Mouse (Mus musculus) hindbrain, embryonic 13.5 days (tissue): ENCODE data around the gene Kctd6. TPM values are rescaled to one million over a fixed set of nuclear protein-coding genes. Genes with fewer than 3 reads are reported as not detected.

Experiments
- ATAC-seq: fragments of 200-750 bp; cut with Nextera tagmentation; 2 replicates; pipeline ENCODE4 v1.8.0; 2017; ENCODE audit warnings: moderate TSS enrichment; ENCODE audit not compliant: low FRiP score
- H3K27ac ChIP-seq: fragments of 300-500 bp; sonication (generic); 2 replicates; pipeline ENCODE4 v1.5.1; 2015; ENCODE audit warnings: inconsistent platforms, mild to moderate bottlenecking, moderate library complexity
- H3K27me3 ChIP-seq: fragments of 300-500 bp; sonication (generic); 2 replicates; pipeline ENCODE4 v1.6.1; 2015; ENCODE audit warnings: mild to moderate bottlenecking, inconsistent platforms
- H3K36me3 ChIP-seq: fragments of 300-500 bp; sonication (generic); 2 replicates; pipeline ENCODE4 v1.6.1; 2015; ENCODE audit warnings: mild to moderate bottlenecking, inconsistent platforms
- H3K4me1 ChIP-seq: fragments of 300-500 bp; sonication (generic); replicated peaks from 2 replicates; pipeline ENCODE4 v1.6.1; 2015; ENCODE audit warnings: inconsistent platforms
- H3K4me2 ChIP-seq: fragments of 300-500 bp; sonication (generic); 2 replicates; pipeline ENCODE4 v1.6.1; 2015; ENCODE audit warnings: inconsistent platforms, mild to moderate bottlenecking, moderate library complexity
- H3K4me3 ChIP-seq: fragments of 300-500 bp; sonication (generic); 2 replicates; pipeline ENCODE4 v1.5.1; 2015; ENCODE audit warnings: mild to moderate bottlenecking, inconsistent platforms
- H3K9ac ChIP-seq: fragments of 300-500 bp; sonication (generic); 2 replicates; pipeline ENCODE4 v1.6.1; 2015; ENCODE audit warnings: mild to moderate bottlenecking, inconsistent platforms
- H3K9me3 ChIP-seq: fragments of 300-500 bp; sonication (generic); 2 replicates; pipeline ENCODE4 v1.6.1; 2016; ENCODE audit warnings: inconsistent platforms
- WGBS: fragments of 180-500 bp; shearing (Covaris S2); methylation state at CpG from one replicate; pipeline ENCODE4 v1.1.7; 2015; 5-methylcytosine and 5-hydroxymethylcytosine counted together
- polyA plus RNA-seq: library from polyadenylated mRNA; unstranded; fragments of >200 nt; fragmentation: Nextera tagmentation; extraction: Ambion mirVana; gene quantifications from 2 replicates; pipeline ENCODE4 v1.2.1, GENCODE M21; 2015

Kctd6 gene
- polyA plus RNA-seq, 1 experiment from 2014 or later: 5.1 TPM

- Histone ChIP-seq H3K4me3 (no peak overlapping the region), H3K4me2 (no peak overlapping the region), H3K36me3 (no peaks in the 10 kb centered on the region), H3K9me3 (no peaks in the 10 kb centered on the region), H3K4me1 (no peaks in the 10 kb centered on the region), H3K9ac (no peak overlapping the region), H3K27ac (no peak overlapping the region), H3K27me3 (no peaks in the 10 kb centered on the region)
- WGBS: 62% methylated on average over 5 of the region's 5 CpGs
- no peak; the same call in 1 of the 2 replicates for ATAC-seq
Measured at GRCm38 (mm10) chr14:8242388-8242920, 28.5 kb downstream of the Kctd6 start.

GRCm38 (mm10) chr14:8243136-8243888 is 29.4 kb downstream of the Kctd6 start:
- 74% methylated on average over 8 of the region's 8 CpGs for WGBS
- ATAC-seq: no peak

GRCm38 (mm10) chr14:8244211-8244611 is 30.3 kb downstream of the Kctd6 start:
- no peaks in the 10 kb centered on the region for H3K27me3 ChIP-seq
- H3K9me3 ChIP-seq: no peaks in the 10 kb centered on the region
- H3K4me2 ChIP-seq: no peak overlapping the region
- H3K4me1 ChIP-seq: no peaks in the 10 kb centered on the region
- 82% methylated on average over 5 of the region's 5 CpGs for WGBS
- no peaks in the 10 kb centered on the region for H3K36me3 ChIP-seq
- no peak overlapping the region for H3K4me3 ChIP-seq
- no peak overlapping the region for H3K9ac ChIP-seq
- no peak for ATAC-seq
- H3K27ac ChIP-seq: no peak overlapping the region

More at GRCm38 (mm10) chr14:8243136-8243888, 29.4 kb downstream of the Kctd6 start:
- Histone ChIP-seq H3K36me3 (no peaks in the 10 kb centered on the region), H3K4me1 (no peaks in the 10 kb centered on the region), H3K9me3 (no peaks in the 10 kb centered on the region), H3K27me3 (no peaks in the 10 kb centered on the region), H3K4me3 (no peak overlapping the region), H3K9ac (no peak overlapping the region), H3K27ac (no peak overlapping the region; the same call in 1 of the 2 replicates), H3K4me2 (no peak overlapping the region)

- no peaks in the 10 kb centered on the region for H3K9me3 ChIP-seq
- no peak overlapping the region for H3K4me3 ChIP-seq
- H3K9ac ChIP-seq: no peak overlapping the region
- H3K36me3 ChIP-seq: no peaks in the 10 kb centered on the region
- 78% methylated on average over 8 of the region's 8 CpGs for WGBS
- no peak for ATAC-seq
- H3K27ac ChIP-seq: no peak overlapping the region
- H3K4me2 ChIP-seq: no peak overlapping the region
- no peaks in the 10 kb centered on the region for H3K27me3 ChIP-seq
- no peaks in the 10 kb centered on the region for H3K4me1 ChIP-seq
Measured at GRCm38 (mm10) chr14:8246878-8247277, 32.9 kb downstream of the Kctd6 start.

GRCm38 (mm10) chr14:8249206-8249605 is 35.3 kb downstream of the Kctd6 start:
- Histone ChIP-seq H3K27me3 (no peaks in the 10 kb centered on the region), H3K4me2 (no peak overlapping the region), H3K4me3 (no peak overlapping the region), H3K36me3 (no peaks in the 10 kb centered on the region), H3K9me3 (no peaks in the 10 kb centered on the region), H3K27ac (no peak overlapping the region), H3K4me1 (no peaks in the 10 kb centered on the region), H3K9ac (no peak overlapping the region)
- WGBS: 90% methylated on average over 1 of the region's 1 CpGs
- ATAC-seq: no peak

GRCm38 (mm10) chr14:8250141-8250871 is 36.4 kb downstream of the Kctd6 start:
- Histone ChIP-seq H3K27me3 (no peaks in the 10 kb centered on the region), H3K4me1 (no peaks in the 10 kb centered on the region), H3K36me3 (no peaks in the 10 kb centered on the region), H3K27ac (no peak overlapping the region), H3K9me3 (no peaks in the 10 kb centered on the region), H3K9ac (no peak overlapping the region), H3K4me3 (no peak overlapping the region), H3K4me2 (no peak overlapping the region)
- ATAC-seq: no peak
- 93% methylated on average over 9 of the region's 9 CpGs for WGBS

- H3K4me2 ChIP-seq: no peak overlapping the region
- WGBS: 85% methylated on average over 8 of the region's 8 CpGs
- H3K4me3 ChIP-seq: no peak overlapping the region
- no peaks in the 10 kb centered on the region for H3K4me1 ChIP-seq
- no peaks in the 10 kb centered on the region for H3K36me3 ChIP-seq
- H3K9ac ChIP-seq: no peak overlapping the region
- ATAC-seq: no peak
- no peaks in the 10 kb centered on the region for H3K27me3 ChIP-seq
- no peaks in the 10 kb centered on the region for H3K9me3 ChIP-seq
- H3K27ac ChIP-seq: no peak overlapping the region
Measured at GRCm38 (mm10) chr14:8251330-8251885, 37.5 kb downstream of the Kctd6 start.

GRCm38 (mm10) chr14:8255076-8255729 is 41.3 kb downstream of the Kctd6 start:
- H3K36me3 ChIP-seq: no peaks in the 10 kb centered on the region
- H3K4me1 ChIP-seq: no peaks in the 10 kb centered on the region
- H3K9ac ChIP-seq: no peak overlapping the region
- H3K9me3 ChIP-seq: no peaks in the 10 kb centered on the region
- no peak for ATAC-seq
- H3K4me3 ChIP-seq: no peak overlapping the region
- WGBS: 77% methylated on average over 7 of the region's 7 CpGs
- no peak overlapping the region for H3K27ac ChIP-seq
- H3K4me2 ChIP-seq: no peak overlapping the region
- H3K27me3 ChIP-seq: no peaks in the 10 kb centered on the region

GRCm38 (mm10) chr14:8256072-8256471 is 42.1 kb downstream of the Kctd6 start:
- Histone ChIP-seq H3K4me3 (no peak overlapping the region), H3K4me2 (no peak overlapping the region), H3K36me3 (no peaks in the 10 kb centered on the region), H3K9ac (no peak overlapping the region), H3K9me3 (no peaks in the 10 kb centered on the region), H3K4me1 (no peaks in the 10 kb centered on the region), H3K27me3 (no peaks in the 10 kb centered on the region), H3K27ac (no peak overlapping the region)
- 80% methylated on average over 6 of the region's 6 CpGs for WGBS
- no peak for ATAC-seq

GRCm38 (mm10) chr14:8256881-8257280 is 42.9 kb downstream of the Kctd6 start:
- no peak overlapping the region for H3K4me3 ChIP-seq
- no peak overlapping the region for H3K27ac ChIP-seq
- H3K4me1 ChIP-seq: no peaks in the 10 kb centered on the region
- ATAC-seq: no peak
- H3K27me3 ChIP-seq: no peaks in the 10 kb centered on the region
- no peaks in the 10 kb centered on the region for H3K9me3 ChIP-seq
- H3K4me2 ChIP-seq: no peak overlapping the region
- 72% methylated on average over 5 of the region's 5 CpGs for WGBS
- H3K36me3 ChIP-seq: no peaks in the 10 kb centered on the region
- H3K9ac ChIP-seq: no peak overlapping the region

GRCm38 (mm10) chr14:8257521-8258334 is 43.8 kb downstream of the Kctd6 start:
- Histone ChIP-seq H3K9ac (no peak overlapping the region), H3K4me2 (no peak overlapping the region), H3K4me1 (no peaks in the 10 kb centered on the region), H3K4me3 (no peak overlapping the region), H3K27me3 (no peaks in the 10 kb centered on the region), H3K36me3 (no peaks in the 10 kb centered on the region), H3K27ac (no peak overlapping the region), H3K9me3 (no peaks in the 10 kb centered on the region)
- ATAC-seq: no peak
- WGBS: 54% methylated on average over 7 of the region's 7 CpGs
